Mouse (Mus musculus) C2C12 (cell line): ENCODE data around the gene Gstm1. TPM values are rescaled to one million over a fixed set of nuclear protein-coding genes. Genes with fewer than 3 reads are reported as not detected.

Source experiments
- H3K27me3 ChIP-seq: one replicate; pipeline ENCODE4 v1.6.1; 2011; ENCODE audit not compliant: control insufficient read depth, insufficient read depth, insufficient read length
- H3K36me3 ChIP-seq: one replicate; pipeline ENCODE4 v1.6.1; 2011; ENCODE audit not compliant: control insufficient read depth, insufficient read depth
- H3K4me3 ChIP-seq: one replicate; pipeline ENCODE4 v1.5.1; 2011; ENCODE audit warnings: mild to moderate bottlenecking, control low read depth; ENCODE audit not compliant: poor library complexity, insufficient read depth, severe bottlenecking
- H3K79me2 ChIP-seq: one replicate; pipeline ENCODE4 v1.6.1; 2011; ENCODE audit not compliant: control insufficient read depth, insufficient read depth
- H3K79me3 ChIP-seq: one replicate; pipeline ENCODE4 v1.6.1; 2011; ENCODE audit warnings: low read depth, control low read depth
- H3ac ChIP-seq: one replicate; pipeline ENCODE3; 2011; ENCODE audit warnings: low read depth; ENCODE audit not compliant: control insufficient read depth, insufficient read length
- CEBPB ChIP-seq: IDR thresholded peaks from one replicate; pipeline ENCODE4 v1.6.1; 2011; ENCODE audit warnings: low read depth, mild to moderate bottlenecking, control low read depth, moderate library complexity
- CTCF ChIP-seq: IDR thresholded peaks from one replicate; pipeline ENCODE4 v1.5.1; 2011; ENCODE audit not compliant: control insufficient read depth, insufficient read depth, insufficient read length
- FOSL1 ChIP-seq: IDR thresholded peaks from one replicate; pipeline ENCODE4 v1.8.0; 2011; ENCODE audit warnings: mild to moderate bottlenecking, low read length; ENCODE audit not compliant: poor library complexity, insufficient read depth, severe bottlenecking
- MAX ChIP-seq: IDR thresholded peaks from one replicate; pipeline ENCODE4 v1.6.1; 2011; ENCODE audit warnings: mild to moderate bottlenecking, control low read depth
- MYOD1 ChIP-seq: IDR thresholded peaks from one replicate; pipeline ENCODE4 v1.6.1; 2011; ENCODE audit warnings: low read depth; ENCODE audit not compliant: control insufficient read depth, insufficient read length
- MYOG ChIP-seq: IDR thresholded peaks from one replicate; pipeline ENCODE4 v1.6.1; 2011; ENCODE audit not compliant: control insufficient read depth, insufficient read length; ENCODE audit errors: extremely low read depth
- USF1 ChIP-seq: IDR thresholded peaks from one replicate; pipeline ENCODE4 v1.6.1; 2011; ENCODE audit warnings: low read depth, mild to moderate bottlenecking, control low read depth, moderate library complexity
- polyA plus RNA-seq: library from polyadenylated mRNA; unstranded; fragments of >200 nt; fragmentation: generic; extraction: Trizol; gene quantifications from one replicate; pipeline ENCODE4 v1.2.1, GENCODE M21; 2012; ENCODE audit warnings: missing spikeins

Gstm1 gene
- polyA plus RNA-seq, 1 experiment: 89.8 TPM

DNA sequence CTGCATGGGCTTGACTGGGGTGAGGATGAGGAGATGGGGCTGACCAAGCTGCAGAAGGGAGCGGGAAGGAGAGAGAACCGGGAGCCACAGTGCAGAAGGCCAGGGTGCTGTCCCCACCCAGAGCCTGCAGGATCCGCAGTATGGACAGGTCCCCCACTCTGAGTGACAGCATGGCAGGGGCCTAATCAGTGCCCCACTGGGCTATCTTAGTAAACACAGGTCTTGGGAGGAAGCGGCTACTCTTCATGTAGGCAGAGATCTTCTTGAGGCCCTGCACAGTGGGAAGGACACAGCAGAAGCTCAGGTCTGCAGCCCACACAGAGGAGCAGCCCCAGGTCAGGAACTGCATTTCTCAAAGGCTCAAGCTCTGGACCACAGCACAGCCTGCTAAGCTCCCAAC, 53.7 kb downstream of the Gstm1 start:
- no peaks in the 10 kb centered on the region for H3K36me3 ChIP-seq
- peaks cover 19% of the 10 kb centered on the region for H3K27me3 ChIP-seq
- TF ChIP-seq CTCF: no peak
- TF ChIP-seq MYOD1: no peak
- TF ChIP-seq MYOG: no peak
- TF ChIP-seq MAX: no peak
- no peak for TF ChIP-seq FOSL1
- TF ChIP-seq CEBPB: no peak
- TF ChIP-seq USF1: no peak
- H3K79me3 ChIP-seq: no peaks in the 10 kb centered on the region
- H3K4me3 ChIP-seq: no peak overlapping the region
- H3K79me2 ChIP-seq: no peaks in the 10 kb centered on the region
- H3ac ChIP-seq: no peak overlapping the region

Other genes starting within 250 kb of the Gstm1 start
- not detected for gene Eps8l3, start 140.7 kb downstream of the Gstm1 start, polyA plus RNA-seq
- gene Gstm5, start 122.2 kb downstream of the Gstm1 start, polyA plus RNA-seq: 20.7 TPM
- gene Gstm7, start 86.2 kb downstream of the Gstm1 start, polyA plus RNA-seq: 0.21 TPM
- gene Gstm6, start 74.2 kb downstream of the Gstm1 start, polyA plus RNA-seq: not detected
- not detected for gene Gstm3, start 48.7 kb downstream of the Gstm1 start, polyA plus RNA-seq
- gene Gstm2, start 31.5 kb downstream of the Gstm1 start, polyA plus RNA-seq: 7.7 TPM
- 0.39 TPM for gene Gstm4, start 26.9 kb upstream of the Gstm1 start, polyA plus RNA-seq
- gene Ampd2, start 68.7 kb upstream of the Gstm1 start, polyA plus RNA-seq: 58.3 TPM
- 1.1 TPM for gene Gnat2, start 74.8 kb upstream of the Gstm1 start, polyA plus RNA-seq
- 28.8 TPM for gene Gnai3, start 128.2 kb upstream of the Gstm1 start, polyA plus RNA-seq
- 0.01 TPM for gene Gpr61, start 136.9 kb upstream of the Gstm1 start, polyA plus RNA-seq
- 1.9 TPM for gene Amigo1, start 168.4 kb upstream of the Gstm1 start, polyA plus RNA-seq
- 1.7 TPM for gene Cyb561d1, start 183.2 kb upstream of the Gstm1 start, polyA plus RNA-seq
- 6.8 TPM for gene Atxn7l2, start 193.0 kb upstream of the Gstm1 start, polyA plus RNA-seq
- not detected for gene Sypl2, start 208.7 kb upstream of the Gstm1 start, polyA plus RNA-seq
- gene Psma5, start 239.0 kb upstream of the Gstm1 start, polyA plus RNA-seq: 289 TPM